Mouse (Mus musculus) hindbrain, embryonic 14.5 days (tissue): ENCODE data around the gene Abhd6. TPM values are rescaled to one million over a fixed set of nuclear protein-coding genes. Genes with fewer than 3 reads are reported as not detected.

Source experiments
- polyA plus RNA-seq: library from polyadenylated mRNA; unstranded; fragments of >200 nt; fragmentation: Nextera tagmentation; extraction: Ambion mirVana; gene quantifications from 2 replicates; pipeline ENCODE4 v1.2.1, GENCODE M21; 2014

The Abhd6 gene
- polyA plus RNA-seq, 1 experiment from 2014 or later: 35.7 TPM

Other genes with a start within 250 kb of the Abhd6 start
- not detected in 2 replicates for gene Gm26661, start 211.3 kb upstream of the Abhd6 start, polyA plus RNA-seq
- 7.4 and 9.0 TPM in 2 replicates for gene Flnb, start 184.9 kb upstream of the Abhd6 start, polyA plus RNA-seq
- gene Gm45521, start 45.6 kb upstream of the Abhd6 start, polyA plus RNA-seq: 0.44 and 0.51 TPM in 2 replicates
- 0.09 TPM in 1 of 2 replicates, not detected in the other for gene Dnase1l3, start 8.3 kb upstream of the Abhd6 start, polyA plus RNA-seq
- gene Rpp14, start 77.5 kb downstream of the Abhd6 start, polyA plus RNA-seq: 45.0 and 50.9 TPM in 2 replicates
- gene Pxk, start 95.3 kb downstream of the Abhd6 start, polyA plus RNA-seq: 66.0 and 68.9 TPM in 2 replicates
- gene Pdhb, start 170.1 kb downstream of the Abhd6 start, polyA plus RNA-seq: 271 and 280 TPM in 2 replicates
- 14.5 and 16.2 TPM in 2 replicates for gene Kctd6, start 211.2 kb downstream of the Abhd6 start, polyA plus RNA-seq